Mouse (Mus musculus) right cerebral cortex, adult 18-20 months (tissue): ENCODE results near the gene Otx2.

Source experiments
- DNase-seq: peaks from one replicate; pipeline ENCODE4 v3.0.0; 2022; ENCODE audit warnings: mixed read lengths

Otx2 gene

GRCm38 (mm10) chr14:48673541-48673940, at the start of gene Otx2:
Gene Otx2, minus strand, starts transcription at chr14:48673819.
- DNase-seq: no peak

- DNase-seq: no peak
Observed at GRCm38 (mm10) chr14:48722763-48723162, 49.1 kb upstream of the Otx2 start.

GRCm38 (mm10) chr14:48719296-48719695, 45.7 kb upstream of the Otx2 start:
- DNase-seq: no peak

- no peak for DNase-seq
Observed at GRCm38 (mm10) chr14:48717632-48718279, 44.1 kb upstream of the Otx2 start.

- no peak for DNase-seq
Observed at GRCm38 (mm10) chr14:48716456-48716855, 42.8 kb upstream of the Otx2 start.

- DNase-seq: no peak
Observed at GRCm38 (mm10) chr14:48710871-48711370, 37.3 kb upstream of the Otx2 start.

- no peak for DNase-seq
Observed at GRCm38 (mm10) chr14:48710062-48710870, 36.6 kb upstream of the Otx2 start.

GRCm38 (mm10) chr14:48709371-48710061, 35.9 kb upstream of the Otx2 start:
- peak; percentile 4 for DNase-seq

GRCm38 (mm10) chr14:48707844-48708383, 34.3 kb upstream of the Otx2 start:
- DNase-seq: no peak

GRCm38 (mm10) chr14:48707391-48707790, 33.8 kb upstream of the Otx2 start:
- no peak for DNase-seq

GRCm38 (mm10) chr14:48700790-48701370, 27.3 kb upstream of the Otx2 start:
- DNase-seq: no peak

- DNase-seq: no peak
Observed at GRCm38 (mm10) chr14:48679590-48679989, 6.0 kb upstream of the Otx2 start.

- no peak for DNase-seq
Observed at GRCm38 (mm10) chr14:48678674-48679073, 5.1 kb upstream of the Otx2 start.

GRCm38 (mm10) chr14:48674036-48674831, 615 bp upstream of the Otx2 start:
- no peak for DNase-seq

- DNase-seq: no peak
Observed at GRCm38 (mm10) chr14:48672611-48673176, 925 bp downstream of the Otx2 start.

GRCm38 (mm10) chr14:48671480-48672240, 2.0 kb downstream of the Otx2 start:
- DNase-seq: no peak

GRCm38 (mm10) chr14:48670761-48671479, 2.7 kb downstream of the Otx2 start:
- DNase-seq: no peak

GRCm38 (mm10) chr14:48670258-48670630, 3.4 kb downstream of the Otx2 start:
- DNase-seq: no peak

- DNase-seq: no peak
Observed at GRCm38 (mm10) chr14:48669541-48670257, 3.9 kb downstream of the Otx2 start.
